Mouse (Mus musculus) lung, adult 2 months (tissue): ENCODE measurements around the gene Trim27. TPM values are rescaled to one million over a fixed set of nuclear protein-coding genes. Genes with fewer than 3 reads are reported as not detected.
A peak's percentile ranks its signal among the peaks of the same experiment; 100 is the strongest.

Experiments used
- DNase-seq: peaks from one replicate; pipeline ENCODE4 v3.0.0; 2022
- H3K4me1 ChIP-seq: fragments of 200-500 bp; 2 replicates; pipeline ENCODE4 v1.6.1; 2011; ENCODE audit warnings: low read length; ENCODE audit not compliant: control insufficient read depth, insufficient read depth
- H3K4me3 ChIP-seq: fragments of 200-500 bp; replicated peaks from 2 replicates; pipeline ENCODE3; 2011; ENCODE audit warnings: low read depth, mild to moderate bottlenecking, control low read depth, low read length; ENCODE audit errors: extremely low read depth
- CTCF ChIP-seq: fragments of 200-500 bp; IDR thresholded peaks from 2 replicates; pipeline ENCODE4 v1.5.1; 2011; ENCODE audit warnings: mild to moderate bottlenecking, low read length, control low read depth; ENCODE audit not compliant: insufficient read depth
- POLR2A ChIP-seq: fragments of 200-500 bp; IDR thresholded peaks from 2 replicates; pipeline ENCODE4 v1.6.1; 2011; ENCODE audit warnings: low read depth, mild to moderate bottlenecking, control low read depth, low read length, borderline replicate concordance; ENCODE audit errors: extremely low read depth
- WGBS: fragments of 180-500 bp; shearing (Covaris S2); methylation state at CpG from one replicate; pipeline ENCODE4 v1.1.7; 2018; 5-methylcytosine and 5-hydroxymethylcytosine counted together
- polyA plus RNA-seq: library from polyadenylated mRNA; depleted of rRNA; stranded (reverse); fragments of >200 nt; gene quantifications from 2 replicates; pipeline ENCODE4 v1.2.3, GENCODE M21; 2012

Gene Trim27
- polyA plus RNA-seq, 1 experiment: 34.8 TPM

- WGBS: 38% methylated on average over 2 of the region's 2 CpGs
These were observed 17.7 kb upstream of the Trim27 start for GRCm38 (mm10) chr13:21161591-21161990.

GRCm38 (mm10) chr13:21162591-21162990 is 16.7 kb upstream of the Trim27 start:
- no peak for DNase-seq
- 49% methylated on average over 5 of the region's 5 CpGs for WGBS
- TF ChIP-seq CTCF: no peak
- Histone ChIP-seq H3K4me1 (no peaks in the 10 kb centered on the region; the same call in 1 of the 2 replicates), H3K4me3 (no peak overlapping the region)

More at GRCm38 (mm10) chr13:21161591-21161990, 17.7 kb upstream of the Trim27 start:
- TF ChIP-seq CTCF (no peak), POLR2A (no peak)
- H3K4me1 ChIP-seq: no peaks in the 10 kb centered on the region
- no peak for DNase-seq
- no peak overlapping the region for H3K4me3 ChIP-seq

- 2% methylated on average over 27 of the region's 27 CpGs for WGBS
- peak; percentile 66 for DNase-seq
- TF ChIP-seq POLR2A: no peak
- TF ChIP-seq CTCF: no peak
- H3K4me1 ChIP-seq: no peaks in the 10 kb centered on the region; the same call in 1 of the 2 replicates
- peak overlapping the region; percentile 54 for H3K4me3 ChIP-seq
These were observed 12.0 kb upstream of the Trim27 start for GRCm38 (mm10) chr13:21166936-21167909.

- TF ChIP-seq POLR2A (no peak), CTCF (no peak)
- DNase-seq: no peak
- Histone ChIP-seq H3K4me1 (no peaks in the 10 kb centered on the region; the same call in 1 of the 2 replicates), H3K4me3 (peak overlapping the region; percentile 71)
- 2% methylated on average over 8 of the region's 8 CpGs for WGBS
These were observed 11.3 kb upstream of the Trim27 start for GRCm38 (mm10) chr13:21167910-21168300.

- Histone ChIP-seq H3K4me3 (peak overlapping the region; percentile 71), H3K4me1 (no peaks in the 10 kb centered on the region; the same call in 1 of the 2 replicates)
- WGBS: under 1% methylated on average over 16 of the region's 16 CpGs
- no peak for TF ChIP-seq CTCF
- no peak for TF ChIP-seq POLR2A
- DNase-seq: no peak
These were observed 10.8 kb upstream of the Trim27 start for GRCm38 (mm10) chr13:21168371-21169011.

- DNase-seq: no peak
- no peaks in the 10 kb centered on the region; the same call in 1 of the 2 replicates for H3K4me1 ChIP-seq
These were observed 10.1 kb upstream of the Trim27 start for GRCm38 (mm10) chr13:21169121-21169656.

GRCm38 (mm10) chr13:21169657-21170430 is 9.4 kb upstream of the Trim27 start:
- DNase-seq: peak; percentile 76
- WGBS: 2% methylated on average over 39 of the region's 39 CpGs
- H3K4me1 ChIP-seq: no peaks in the 10 kb centered on the region; the same call in 1 of the 2 replicates
- no peak for TF ChIP-seq POLR2A
- TF ChIP-seq CTCF: no peak
- H3K4me3 ChIP-seq: peak overlapping the region; percentile 74

More at GRCm38 (mm10) chr13:21169121-21169656, 10.1 kb upstream of the Trim27 start:
- TF ChIP-seq CTCF (no peak), POLR2A (no peak)
- peak overlapping the region; percentile 71 for H3K4me3 ChIP-seq
- WGBS: 1% methylated on average over 14 of the region's 14 CpGs

GRCm38 (mm10) chr13:21170431-21171155 is 8.7 kb upstream of the Trim27 start:
- Histone ChIP-seq H3K4me1 (no peaks in the 10 kb centered on the region; the same call in 1 of the 2 replicates), H3K4me3 (no peak overlapping the region)
- DNase-seq: no peak
- 74% methylated on average over 17 of the region's 17 CpGs for WGBS
- no peak for TF ChIP-seq CTCF
- no peak for TF ChIP-seq POLR2A
